Mouse (Mus musculus) testis, adult 2 months (tissue): ENCODE measurements around the gene Dst.

Experiments used
- CTCF ChIP-seq: fragments of 200-500 bp; IDR thresholded peaks from 2 replicates; pipeline ENCODE4 v1.5.1; 2012; ENCODE audit warnings: low read depth, mild to moderate bottlenecking, inconsistent platforms, low read length, moderate library complexity; ENCODE audit not compliant: control insufficient read depth, insufficient read depth, insufficient replicate concordance
- POLR2A ChIP-seq: fragments of 200-500 bp; IDR thresholded peaks from 2 replicates; pipeline ENCODE4 v1.6.1; 2012; ENCODE audit warnings: low read depth, mild to moderate bottlenecking, inconsistent platforms, low read length, moderate library complexity; ENCODE audit not compliant: control insufficient read depth

DNA sequence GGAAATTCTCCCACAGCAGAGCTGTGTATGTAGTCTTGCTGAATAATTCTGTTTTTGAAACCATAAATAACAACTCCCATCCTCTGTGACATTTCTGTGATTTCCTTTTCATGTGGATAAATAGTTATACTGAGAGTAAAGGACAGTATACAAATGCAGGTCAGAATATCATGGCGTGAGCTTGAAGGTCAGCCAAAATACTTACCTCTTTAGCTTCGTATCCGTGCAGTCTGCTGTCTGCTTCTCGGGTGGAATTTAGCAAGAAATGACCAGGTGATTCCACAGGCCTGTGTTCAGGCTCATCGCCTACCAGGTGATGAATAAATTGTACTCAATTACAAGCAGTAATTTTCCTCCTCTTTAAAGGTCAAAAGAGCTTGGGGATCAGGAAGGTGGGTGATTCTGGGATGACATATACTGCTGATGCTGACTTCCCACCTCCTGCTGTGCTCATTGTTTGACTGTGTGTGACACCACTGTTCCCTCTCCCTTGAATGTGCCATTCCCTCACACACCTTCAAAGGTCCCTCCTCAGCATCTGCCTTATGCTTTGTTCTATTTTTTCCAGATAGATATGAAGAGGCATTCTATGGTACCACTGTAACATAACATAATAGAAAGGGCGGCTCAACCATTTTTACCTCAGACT lies 163.1 kb downstream of the Dst start:
- TF ChIP-seq CTCF: no peak
- TF ChIP-seq POLR2A: no peak
